Mouse (Mus musculus): ENCODE results near the gene Rbck1.

- TF ChIP-seq CTCF (IDR thresholded peaks at IDR 0.05; ENCODE audit: low read depth) = no peak
- no peak for TF ChIP-seq EP300 (IDR thresholded peaks at IDR 0.05; ENCODE audit: low read depth)
Measured at GRCm38 (mm10) chr2:152293727-152294475, 38.6 kb downstream of the Rbck1 start, which contains the start of gene Tbc1d20.
